9 mouse cellular contexts compared by ENCODE assay signal in the genomic region with DNA sequence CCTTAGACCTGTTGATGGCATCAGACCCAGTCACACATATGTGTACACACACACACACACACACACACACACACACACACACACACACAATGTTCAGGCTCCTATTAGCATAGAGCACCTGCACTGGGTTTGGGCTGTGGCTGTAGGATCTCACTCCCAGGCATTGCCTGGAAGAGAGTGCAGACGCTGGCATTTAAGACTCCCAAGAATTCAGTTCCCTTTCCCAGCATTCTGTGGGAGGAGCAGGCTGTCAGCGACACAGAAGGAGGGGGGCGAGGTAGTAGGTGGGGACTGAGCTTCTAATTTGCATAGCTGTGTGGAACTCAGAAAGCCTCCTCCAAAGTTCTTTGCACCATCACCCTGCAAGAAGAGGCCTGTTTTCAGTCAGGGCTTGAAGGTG.
DNase-seq lines count a peak whose midpoint lies in the region; ATAC-seq and TF ChIP-seq lines count a peak whose summit lies in the region.
"Had no signal": no experiment of that assay in that cellular context is flagged by ENCODE, and none has a peak within 500 bp of the region (broad histone marks: within the 10 kb centered on the region; RNA-seq: fewer than 3 reads in every experiment).

No protein-coding gene starts in this region.

- no peaks in the 10 kb centered on the region for H3K9me3 ChIP-seq in kidney, embryonic 15.5 days (replicated peaks)
- H3K9me3 ChIP-seq in kidney, postnatal 0 days (replicated peaks; ENCODE audit: low read length) = no peaks in the 10 kb centered on the region
- H3K9me3 ChIP-seq in intestine, postnatal 0 days (ENCODE audit: control insufficient read depth) = no peaks in the 10 kb centered on the region
- H3K9me3 ChIP-seq: hindbrain, embryonic 15.5 days had no signal

- peaks cover 6% of the 10 kb centered on the region; the same call in 1 of the 2 replicates for H3K4me1 ChIP-seq in kidney, embryonic 15.5 days
- H3K4me1 ChIP-seq in kidney, postnatal 0 days (replicated peaks; ENCODE audit: insufficient read depth, low read length) = 0 out of 2 replicates have a peak, but pooled peaks cover 3% of the 10 kb centered on the region
- no peaks in the 10 kb centered on the region for H3K4me1 ChIP-seq in intestine, postnatal 0 days (replicated peaks; ENCODE audit: control insufficient read depth, insufficient read depth, low read length)
- H3K4me1 ChIP-seq: hindbrain, embryonic 15.5 days had no signal

- H3K4me2 ChIP-seq in kidney, embryonic 15.5 days = no peak overlapping the region
- no peak overlapping the region for H3K4me2 ChIP-seq in kidney, postnatal 0 days (ENCODE audit: low read length)
- H3K4me2 ChIP-seq in intestine, postnatal 0 days (replicated peaks; ENCODE audit: low read depth) = no peak overlapping the region
- H3K4me2 ChIP-seq: hindbrain, embryonic 15.5 days had no signal

- H3K9ac ChIP-seq in kidney, embryonic 15.5 days = no peak overlapping the region
- no peak overlapping the region for H3K9ac ChIP-seq in kidney, postnatal 0 days (ENCODE audit: low read depth, low read length)
- H3K9ac ChIP-seq in intestine, postnatal 0 days (ENCODE audit: low read depth, low read length) = no peak overlapping the region
- H3K9ac ChIP-seq: hindbrain, embryonic 15.5 days had no signal

- DNase-seq in kidney, adult 9 months = no peak
- DNase-seq in embryo, embryonic 11 days = peak; percentile 63
- peak; percentile 79 for DNase-seq in kidney, postnatal 0 days (ENCODE audit: low spot score)
- peak; percentile 16 for DNase-seq in lung, postnatal 36 days
- DNase-seq in spleen, postnatal 14 days (ENCODE audit: low spot score in 2 of 2) = no peak

- no peak overlapping the region for H3K4me3 ChIP-seq in kidney, embryonic 15.5 days (replicated peaks)
- no peak overlapping the region for H3K4me3 ChIP-seq in kidney, postnatal 0 days (replicated peaks; ENCODE audit: low read depth, low read length)
- no peak overlapping the region for H3K4me3 ChIP-seq in intestine, postnatal 0 days (ENCODE audit: low read depth, low read length)
- H3K4me3 ChIP-seq: hindbrain, embryonic 15.5 days had no signal

- no peaks in the 10 kb centered on the region for H3K36me3 ChIP-seq in kidney, embryonic 15.5 days
- H3K36me3 ChIP-seq in kidney, postnatal 0 days (ENCODE audit: insufficient read depth, low read length) = no peaks in the 10 kb centered on the region
- no peaks in the 10 kb centered on the region for H3K36me3 ChIP-seq in intestine, postnatal 0 days (ENCODE audit: control insufficient read depth, insufficient read depth)
- H3K36me3 ChIP-seq: hindbrain, embryonic 15.5 days had no signal

- no peak overlapping the region for H3K27ac ChIP-seq in kidney, embryonic 15.5 days
- H3K27ac ChIP-seq in kidney, postnatal 0 days = no peak overlapping the region
- no peak overlapping the region for H3K27ac ChIP-seq in intestine, postnatal 0 days (ENCODE audit: low read depth, low read length)
- H3K27ac ChIP-seq: hindbrain, embryonic 15.5 days had no signal

- H3K27me3 ChIP-seq in kidney, embryonic 15.5 days = no peaks in the 10 kb centered on the region
- no peaks in the 10 kb centered on the region for H3K27me3 ChIP-seq in kidney, postnatal 0 days (ENCODE audit: insufficient read depth, low read length)
- no peaks in the 10 kb centered on the region for H3K27me3 ChIP-seq in intestine, postnatal 0 days (replicated peaks; ENCODE audit: control insufficient read depth, insufficient read depth, low read length)
- H3K27me3 ChIP-seq: hindbrain, embryonic 15.5 days had no signal

- no peak for TF ChIP-seq CTCF in kidney, postnatal 0 days (IDR thresholded peaks at IDR 0.05; ENCODE audit: low read depth)
- no peak for TF ChIP-seq CTCF in intestine, postnatal 0 days (IDR thresholded peaks at IDR 0.05; ENCODE audit: low read depth)

- peak; percentile 82 for ATAC-seq in kidney, embryonic 15.5 days (replicated peaks; ENCODE audit: low FRiP score)
- peak; percentile 59 for ATAC-seq in kidney, postnatal 0 days (replicated peaks; ENCODE audit: low FRiP score, low read depth)
- ATAC-seq in intestine, postnatal 0 days = no peak
- no peak for ATAC-seq in inflammation-experienced regulatory T-cells, adult 6 months

- 6% methylated on average over 3 of the region's 3 CpGs for WGBS in kidney, embryonic 15.5 days
- 1% methylated on average over 3 of the region's 3 CpGs for WGBS in kidney, postnatal 0 days
- 17% methylated on average over 3 of the region's 3 CpGs for WGBS in intestine, postnatal 0 days

Comparison
In these comparisons a context has a peak if more than half of its experiments do, and no peak if none do; other contexts are left out.
1. DNase-seq: peak in embryo, embryonic 11 days (single experiment), kidney, postnatal 0 days (single experiment) and lung, postnatal 36 days (single experiment); none in kidney, adult 9 months (single experiment) and spleen, postnatal 14 days (0 of 2).
2. ATAC-seq: peak in kidney, embryonic 15.5 days (single experiment) and kidney, postnatal 0 days (single experiment); none in intestine, postnatal 0 days (single experiment) and inflammation-experienced regulatory T-cells, adult 6 months (single experiment).